ENCODE assay signal across 15 mouse cellular contexts in the genomic region with DNA sequence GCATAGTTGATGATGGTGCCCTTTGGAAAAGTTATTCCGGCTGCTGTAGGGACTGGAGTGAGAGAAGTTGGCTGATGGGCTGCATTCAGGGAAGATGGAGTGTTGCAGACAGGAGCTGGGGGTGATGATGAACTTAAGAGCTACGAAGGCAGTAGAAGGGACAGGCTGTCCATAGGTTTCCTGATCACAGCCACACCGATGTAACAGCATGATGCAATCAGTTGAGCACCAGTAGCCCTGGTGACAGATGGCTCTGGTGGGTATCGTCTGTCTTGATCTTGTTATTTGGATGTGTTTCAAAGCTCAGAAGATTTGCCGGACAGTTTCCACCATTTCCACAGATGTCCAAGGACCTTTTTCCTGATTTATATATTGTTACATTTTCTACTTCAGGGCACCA. TPM values are rescaled to one million over a fixed set of nuclear protein-coding genes. Genes with fewer than 3 reads are reported as not detected.
DNase-seq lines count a peak whose midpoint lies in the region; ATAC-seq and TF ChIP-seq lines count a peak whose summit lies in the region.
"Had no signal": no experiment of that assay in that cellular context is flagged by ENCODE, and none has a peak within 500 bp of the region (broad histone marks: within the 10 kb centered on the region; RNA-seq: fewer than 3 reads in every experiment).

No protein-coding gene starts in this region.

- no peak overlapping the region for H3K4me2 ChIP-seq in hindbrain, embryonic 14.5 days (replicated peaks)
- H3K4me2 ChIP-seq in liver, embryonic 14.5 days (ENCODE audit: low read depth): peak overlapping the region; percentile 13
- no peak overlapping the region for H3K4me2 ChIP-seq in intestine, postnatal 0 days (replicated peaks; ENCODE audit: low read depth)
- H3K4me2 ChIP-seq: hindbrain, embryonic 15.5 days had no signal

- H3K9me3 ChIP-seq in hindbrain, embryonic 14.5 days (ENCODE audit: control insufficient read depth, low read length): no peaks in the 10 kb centered on the region
- 0 out of 2 replicates have a peak, but pooled peaks cover 3% of the 10 kb centered on the region for H3K9me3 ChIP-seq in hindbrain, embryonic 10.5 days
- no peaks in the 10 kb centered on the region for H3K9me3 ChIP-seq in liver, embryonic 14.5 days (ENCODE audit: control insufficient read depth, low read length)
- no peaks in the 10 kb centered on the region for H3K9me3 ChIP-seq in intestine, postnatal 0 days (ENCODE audit: control insufficient read depth)
- H3K9me3 ChIP-seq: hindbrain, embryonic 15.5 days had no signal

- DNase-seq in hindbrain, embryonic 14.5 days (ENCODE audit: low spot score): peak; percentile 23
- DNase-seq in hindbrain, embryonic 10.5 days (ENCODE audit: low spot score): no peak
- DNase-seq in MN1 (ENCODE audit: low spot score): peak; percentile 21
- DNase-seq in cerebellum, postnatal 25 days: peak; percentile 33 to 42
- no peak for DNase-seq in liver, embryonic 14.5 days (ENCODE audit: low read depth in 3 of 3, low spot score in 3 of 3)
- no peak for DNase-seq in lung, postnatal 10 days
- DNase-seq in layer of hippocampus, adult 9-11 months: no peak
- DNase-seq: adrenal gland, postnatal 10 days; heart, adult 18-20 months; right cerebral cortex, adult 18-20 months had no signal

- H3K9ac ChIP-seq in hindbrain, embryonic 14.5 days: no peak overlapping the region
- no peak overlapping the region for H3K9ac ChIP-seq in liver, embryonic 14.5 days (replicated peaks)
- no peak overlapping the region for H3K9ac ChIP-seq in intestine, postnatal 0 days (ENCODE audit: low read depth, low read length)
- H3K9ac ChIP-seq: hindbrain, embryonic 15.5 days had no signal

- TF ChIP-seq EP300 in liver, embryonic 14.5 days (IDR thresholded peaks at IDR 0.05; ENCODE audit: low read depth): peak; percentile 52

- no peaks in the 10 kb centered on the region for H3K27me3 ChIP-seq in hindbrain, embryonic 14.5 days (ENCODE audit: control insufficient read depth, insufficient read depth, low read length)
- no peaks in the 10 kb centered on the region for H3K27me3 ChIP-seq in hindbrain, embryonic 10.5 days (ENCODE audit: insufficient read depth, poor library complexity, severe bottlenecking)
- H3K27me3 ChIP-seq in liver, embryonic 14.5 days (ENCODE audit: control insufficient read depth, insufficient read depth, low read length): no peaks in the 10 kb centered on the region
- H3K27me3 ChIP-seq in intestine, postnatal 0 days (replicated peaks; ENCODE audit: control insufficient read depth, insufficient read depth, low read length): no peaks in the 10 kb centered on the region
- H3K27me3 ChIP-seq: hindbrain, embryonic 15.5 days had no signal

- 84% methylated on average over 5 of the region's 5 CpGs for WGBS in hindbrain, embryonic 14.5 days
- WGBS in hindbrain, embryonic 10.5 days: 86% methylated on average over 5 of the region's 5 CpGs
- 39% methylated on average over 5 of the region's 5 CpGs for WGBS in liver, embryonic 14.5 days (ENCODE audit: insufficient replicate concordance)
- 77% methylated on average over 5 of the region's 5 CpGs for WGBS in intestine, postnatal 0 days

- no peaks in the 10 kb centered on the region for H3K36me3 ChIP-seq in hindbrain, embryonic 14.5 days (replicated peaks; ENCODE audit: control insufficient read depth, insufficient read depth)
- H3K36me3 ChIP-seq in hindbrain, embryonic 10.5 days: no peaks in the 10 kb centered on the region
- no peaks in the 10 kb centered on the region for H3K36me3 ChIP-seq in liver, embryonic 14.5 days (replicated peaks; ENCODE audit: control insufficient read depth, insufficient read depth, low read depth)
- H3K36me3 ChIP-seq in intestine, postnatal 0 days (ENCODE audit: control insufficient read depth, insufficient read depth): no peaks in the 10 kb centered on the region
- H3K36me3 ChIP-seq: hindbrain, embryonic 15.5 days had no signal

- TF ChIP-seq CTCF in liver, embryonic 14.5 days (IDR thresholded peaks at IDR 0.05; ENCODE audit: low read depth): no peak
- TF ChIP-seq CTCF in intestine, postnatal 0 days (IDR thresholded peaks at IDR 0.05; ENCODE audit: low read depth): no peak

- H3K4me1 ChIP-seq in hindbrain, embryonic 14.5 days (replicated peaks; ENCODE audit: control insufficient read depth, insufficient read depth, low read length): no peaks in the 10 kb centered on the region
- no peaks in the 10 kb centered on the region for H3K4me1 ChIP-seq in hindbrain, embryonic 10.5 days (replicated peaks)
- H3K4me1 ChIP-seq in liver, embryonic 14.5 days (replicated peaks; ENCODE audit: control insufficient read depth in 2 of 2, insufficient read depth in 2 of 2, low read length in 1 of 2): peaks cover 22 to 24% of the 10 kb centered on the region in 2 experiments
- H3K4me1 ChIP-seq in intestine, postnatal 0 days (replicated peaks; ENCODE audit: control insufficient read depth, insufficient read depth, low read length): no peaks in the 10 kb centered on the region
- H3K4me1 ChIP-seq: hindbrain, embryonic 15.5 days had no signal

- no peak overlapping the region for H3K4me3 ChIP-seq in hindbrain, embryonic 14.5 days (replicated peaks; ENCODE audit: low read length)
- no peak overlapping the region for H3K4me3 ChIP-seq in hindbrain, embryonic 10.5 days
- H3K4me3 ChIP-seq in liver, embryonic 14.5 days (ENCODE audit: insufficient read depth in 1 of 2, low read depth in 2 of 2, low read length in 2 of 2): no peak overlapping the region
- H3K4me3 ChIP-seq in intestine, postnatal 0 days (ENCODE audit: low read depth, low read length): no peak overlapping the region
- H3K4me3 ChIP-seq: hindbrain, embryonic 15.5 days had no signal

- H3K27ac ChIP-seq in hindbrain, embryonic 14.5 days: no peak overlapping the region
- no peak overlapping the region for H3K27ac ChIP-seq in hindbrain, embryonic 10.5 days
- peak overlapping the region; percentile 75 for H3K27ac ChIP-seq in liver, embryonic 14.5 days
- no peak overlapping the region for H3K27ac ChIP-seq in intestine, postnatal 0 days (ENCODE audit: low read depth, low read length)
- H3K27ac ChIP-seq: hindbrain, embryonic 15.5 days had no signal

- ATAC-seq in hindbrain, embryonic 14.5 days (ENCODE audit: low FRiP score): no peak
- peak; percentile 63 for ATAC-seq in liver, embryonic 14.5 days (ENCODE audit: insufficient read depth)
- ATAC-seq in intestine, postnatal 0 days: no peak
- ATAC-seq: forebrain, embryonic 16.5 days had no signal

RNA-seq across cellular contexts. Expression of gene Hpd, which starts 19.5 kb away (rescaled TPM):
- not detected in 2 replicates for polyA plus RNA-seq in hindbrain, embryonic 14.5 days (2014; fragmentation: Nextera tagmentation; extraction: Ambion mirVana)
- not detected in 2 replicates for polyA plus RNA-seq in hindbrain, embryonic 10.5 days (2016; fragmentation: Nextera tagmentation; extraction: Ambion mirVana)
- 28.7 and 29.2 TPM in 2 replicates for polyA plus RNA-seq in liver, embryonic 14.5 days (2012; rRNA removed)
- polyA plus RNA-seq in liver, embryonic 14.5 days (2014; fragmentation: Nextera tagmentation; extraction: Ambion mirVana): 26.7 and 37.0 TPM in 2 replicates
- polyA plus RNA-seq in intestine, postnatal 0 days (2015; fragmentation: Nextera tagmentation; extraction: Ambion mirVana): 3.9 and 4.7 TPM in 2 replicates
- polyA plus RNA-seq: forebrain, embryonic 16.5 days; heart, postnatal 0 days; hindbrain, embryonic 15.5 days; limb, embryonic 11.5 days had no signal

RNA-seq across cellular contexts. Expression of gene Psmd9, which starts 32.8 kb away (rescaled TPM):
- polyA plus RNA-seq in hindbrain, embryonic 14.5 days (2014; fragmentation: Nextera tagmentation; extraction: Ambion mirVana): 59.1 and 66.8 TPM in 2 replicates
- polyA plus RNA-seq in hindbrain, embryonic 10.5 days (2016; fragmentation: Nextera tagmentation; extraction: Ambion mirVana): 77.7 and 86.3 TPM in 2 replicates
- 17.4 and 26.6 TPM in 2 replicates for polyA plus RNA-seq in liver, embryonic 14.5 days (2012; rRNA removed)
- 51.4 and 55.1 TPM in 2 replicates for polyA plus RNA-seq in liver, embryonic 14.5 days (2014; fragmentation: Nextera tagmentation; extraction: Ambion mirVana)
- 50.9 and 57.5 TPM in 2 replicates for polyA plus RNA-seq in intestine, postnatal 0 days (2015; fragmentation: Nextera tagmentation; extraction: Ambion mirVana)

RNA-seq across cellular contexts. Expression of gene Wdr66, which starts 49.9 kb away (rescaled TPM):
- polyA plus RNA-seq in hindbrain, embryonic 14.5 days (2014; fragmentation: Nextera tagmentation; extraction: Ambion mirVana): 1.6 TPM in 2 replicates
- polyA plus RNA-seq in hindbrain, embryonic 10.5 days (2016; fragmentation: Nextera tagmentation; extraction: Ambion mirVana): 7.0 and 8.1 TPM in 2 replicates
- polyA plus RNA-seq in liver, embryonic 14.5 days (2012; rRNA removed): 0.11 and 0.16 TPM in 2 replicates
- 0.10 TPM in 1 of 2 replicates, not detected in the other for polyA plus RNA-seq in liver, embryonic 14.5 days (2014; fragmentation: Nextera tagmentation; extraction: Ambion mirVana)
- polyA plus RNA-seq in intestine, postnatal 0 days (2015; fragmentation: Nextera tagmentation; extraction: Ambion mirVana): 0.42 and 0.51 TPM in 2 replicates

RNA-seq across cellular contexts. Expression of gene Setd1b, which starts 60.0 kb away (rescaled TPM):
- polyA plus RNA-seq in hindbrain, embryonic 14.5 days (2014; fragmentation: Nextera tagmentation; extraction: Ambion mirVana): 12.6 and 12.7 TPM in 2 replicates
- polyA plus RNA-seq in hindbrain, embryonic 10.5 days (2016; fragmentation: Nextera tagmentation; extraction: Ambion mirVana): 7.9 and 9.5 TPM in 2 replicates
- 2.3 and 2.7 TPM in 2 replicates for polyA plus RNA-seq in liver, embryonic 14.5 days (2012; rRNA removed)
- polyA plus RNA-seq in liver, embryonic 14.5 days (2014; fragmentation: Nextera tagmentation; extraction: Ambion mirVana): 3.3 and 4.3 TPM in 2 replicates
- 5.4 and 6.7 TPM in 2 replicates for polyA plus RNA-seq in intestine, postnatal 0 days (2015; fragmentation: Nextera tagmentation; extraction: Ambion mirVana)

Comparison
In these comparisons a context has a peak if more than half of its experiments do, and no peak if none do; other contexts are left out.
1. DNase-seq: peak in hindbrain, embryonic 14.5 days (single experiment), MN1 (single experiment) and cerebellum, postnatal 25 days (2 of 2); none in hindbrain, embryonic 10.5 days (single experiment), liver, embryonic 14.5 days (0 of 3), lung, postnatal 10 days (single experiment) and layer of hippocampus, adult 9-11 months (single experiment).